Mouse (Mus musculus): ENCODE data around the gene Vmn2r12.
"Not testable (repeated sequence)": the region's sequence is repeated elsewhere in the genome, so short reads cannot be mapped to it uniquely, and the experiment has no call there.

Gene Vmn2r12

GRCm38 (mm10) chr5:109097850-109098249, at the start of gene Vmn2r12:
Vmn2r12 (minus strand) TSS chr5:109097950.
- DNase-seq (ENCODE audit: low spot score in 2 of 2), result not testable (repeated sequence)

DNA sequence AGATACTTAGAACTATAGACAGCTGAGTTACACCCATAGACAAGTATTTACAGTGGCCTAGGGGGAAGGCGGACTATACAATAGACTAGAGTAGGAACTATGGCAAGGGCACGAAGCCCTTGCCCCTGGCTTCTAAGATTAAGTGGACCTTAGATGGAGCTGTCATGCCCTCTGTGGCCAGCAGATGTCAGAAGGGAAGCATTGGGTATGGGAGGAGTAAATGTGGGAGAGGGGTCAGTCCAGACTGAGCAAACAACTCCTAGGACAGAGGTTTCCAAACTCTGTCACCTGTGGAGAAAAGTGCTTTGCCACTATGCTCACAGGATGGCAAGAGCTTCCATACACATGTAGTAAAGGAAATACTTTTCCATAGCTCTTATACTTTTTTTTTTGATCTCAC, 41.8 kb upstream of the Vmn2r12 start:
- no peak for DNase-seq (ENCODE audit: low spot score in 2 of 2)

- no peak for DNase-seq (ENCODE audit: low spot score in 2 of 2)
These were observed 39.0 kb upstream of the Vmn2r12 start for GRCm38 (mm10) chr5:109136731-109137130.

- DNase-seq (ENCODE audit: low spot score in 2 of 2), result not testable (repeated sequence)
These were observed 1.3 kb downstream of the Vmn2r12 start for GRCm38 (mm10) chr5:109096482-109096881.

DNA sequence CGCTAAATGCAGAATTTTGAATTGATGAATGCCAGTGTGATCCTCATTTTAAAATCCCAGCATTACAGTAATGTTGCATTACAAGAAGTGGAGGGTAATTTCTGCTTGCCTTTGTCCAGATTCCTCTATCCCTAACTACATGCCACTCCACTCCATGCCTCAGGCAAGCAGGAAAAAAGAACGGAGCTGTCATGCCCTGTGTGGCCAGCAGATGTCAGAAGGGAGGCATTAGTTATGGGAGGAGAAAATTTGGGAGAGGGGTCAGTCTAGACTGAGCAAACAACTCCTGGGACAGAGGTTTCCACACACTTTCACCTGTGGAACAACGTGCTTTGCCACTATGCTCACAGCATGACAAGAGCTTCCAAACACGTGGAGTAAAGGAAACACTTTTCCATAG, 25.7 kb downstream of the Vmn2r12 start:
- not testable (repeated sequence) for DNase-seq (ENCODE audit: low spot score in 2 of 2)

DNA sequence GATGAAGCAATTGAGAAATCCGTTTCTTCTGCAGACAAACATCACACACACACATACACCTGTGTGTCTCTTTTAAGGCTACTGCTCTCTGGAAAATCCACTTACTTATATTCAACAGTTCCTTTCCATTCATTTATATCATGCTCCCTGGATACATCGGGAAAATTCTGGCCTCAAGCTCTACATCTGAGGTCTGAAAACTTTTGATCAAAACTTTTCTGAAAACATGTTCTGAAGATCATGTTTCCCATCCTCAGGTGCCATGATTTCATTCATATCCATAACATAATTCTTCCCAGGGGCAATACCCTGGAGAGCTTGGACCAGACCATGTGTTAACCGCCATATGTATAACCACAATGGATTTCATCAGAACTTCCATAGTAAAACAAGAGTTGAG, 38.3 kb downstream of the Vmn2r12 start, which contains the start of gene Vmn2r11:
TSS of gene Vmn2r11 (minus strand) at position 101 of the 400 bp plus-strand sequence.
- not testable (repeated sequence) for DNase-seq (ENCODE audit: low spot score in 2 of 2)

DNA sequence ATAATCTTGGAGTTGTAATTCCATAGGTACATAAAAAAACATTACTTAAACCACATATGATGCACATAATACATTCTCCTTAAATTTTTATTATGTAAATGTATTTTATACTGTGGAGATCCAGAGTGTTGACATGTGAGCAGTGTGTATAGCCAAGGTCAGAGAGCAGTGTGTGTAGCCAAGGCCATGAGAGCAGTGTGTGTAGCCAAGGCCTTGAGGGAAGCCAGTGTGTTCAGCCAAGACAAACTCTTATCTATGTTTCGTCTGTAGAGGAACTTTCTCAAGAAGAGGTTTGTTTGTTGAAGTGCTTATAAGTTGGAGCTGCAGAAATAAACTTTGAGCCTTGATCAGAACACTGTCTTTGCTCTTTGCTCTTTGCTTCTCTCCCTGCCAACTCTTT, 42.5 kb downstream of the Vmn2r12 start:
- DNase-seq (ENCODE audit: low spot score in 2 of 2), result no peak
